ENCODE assay signal across 8 mouse cellular contexts in genomic region chrX:114473782-114474731, GRCm38 (mm10). TPM values are rescaled to one million over a fixed set of nuclear protein-coding genes. Genes with fewer than 3 reads are reported as not detected.
A peak's percentile ranks its signal among the peaks of the same experiment; 100 is the strongest.
DNase-seq lines count a peak whose midpoint lies in the region; ATAC-seq and TF ChIP-seq lines count a peak whose summit lies in the region.

TSS of gene Klhl4 (plus strand) at chrX:114474333.

- H3K27ac ChIP-seq in intestine, embryonic 16.5 days (ENCODE audit: low read length), result no peak within 1 kb of the TSS; the same call in 1 of the 2 replicates
- peak within 1 kb of the TSS; percentile 57 for H3K27ac ChIP-seq in midbrain, postnatal 0 days (ENCODE audit: low read depth, low read length)

- peak; percentile 7; the same call in 1 of the 2 replicates for ATAC-seq in granulocyte monocyte progenitor cell, adult 5-6 weeks (replicated peaks; ENCODE audit: poor library complexity, severe bottlenecking)
- peak; percentile 69 for ATAC-seq in intestine, embryonic 16.5 days
- peak; percentile 88 for ATAC-seq in midbrain, postnatal 0 days (ENCODE audit: low FRiP score)

- DNase-seq in 416B (ENCODE audit: low read depth), result peak; percentile 52
- DNase-seq in brain, adult 2 months (ENCODE audit: low read depth, low spot score), result peak; percentile 76
- peak; percentile 23 to 52 for DNase-seq in left cerebral cortex, postnatal 25 days (ENCODE audit: low spot score in 2 of 2)
- peak; percentile 48 for DNase-seq in midbrain, postnatal 0 days (ENCODE audit: low spot score)
- DNase-seq in gastrocnemius, postnatal 4 days (ENCODE audit: low spot score in 2 of 2), result no peak
- no peak for DNase-seq in urinary bladder, postnatal 4 days (ENCODE audit: low spot score in 2 of 2)

- H3K4me1 ChIP-seq in intestine, embryonic 16.5 days (ENCODE audit: control insufficient read depth, insufficient read depth, low read length), result no peaks in the 10 kb centered on the region
- no peaks in the 10 kb centered on the region for H3K4me1 ChIP-seq in midbrain, postnatal 0 days (ENCODE audit: insufficient read depth, low read length)

- no peak within 1 kb of the TSS for H3K9ac ChIP-seq in intestine, embryonic 16.5 days (ENCODE audit: low read depth, low read length)
- peak within 1 kb of the TSS; percentile 9; the same call in 1 of the 2 replicates for H3K9ac ChIP-seq in midbrain, postnatal 0 days (replicated peaks; ENCODE audit: low read length, poor library complexity, severe bottlenecking)

- TF ChIP-seq CTCF in midbrain, postnatal 0 days (IDR thresholded peaks at IDR 0.05), result no peak

- H3K4me2 ChIP-seq in intestine, embryonic 16.5 days (ENCODE audit: low read depth, low read length), result peak within 1 kb of the TSS; percentile 20; the same call in 1 of the 2 replicates
- H3K4me2 ChIP-seq in midbrain, postnatal 0 days (ENCODE audit: low read depth, low read length, poor library complexity, severe bottlenecking), result peak within 1 kb of the TSS; percentile 46

- H3K36me3 ChIP-seq in intestine, embryonic 16.5 days (ENCODE audit: control insufficient read depth, insufficient read depth, low read length), result no peaks in the 10 kb centered on the region
- no peaks in the 10 kb centered on the region for H3K36me3 ChIP-seq in midbrain, postnatal 0 days (ENCODE audit: insufficient read depth, low read length)

- no peaks in the 10 kb centered on the region for H3K27me3 ChIP-seq in intestine, embryonic 16.5 days (replicated peaks; ENCODE audit: control insufficient read depth, insufficient read depth, low read length)
- no peaks in the 10 kb centered on the region for H3K27me3 ChIP-seq in midbrain, postnatal 0 days (ENCODE audit: insufficient read depth, low read length)

- intact Hi-C loops in left cerebral cortex, postnatal 25 days (cut with DNase I), result no loop called here

- H3K4me3 ChIP-seq in intestine, embryonic 16.5 days (ENCODE audit: low read length), result peak within 1 kb of the TSS; percentile 22; the same call in 1 of the 2 replicates
- H3K4me3 ChIP-seq in midbrain, postnatal 0 days (ENCODE audit: low read depth, low read length), result peak within 1 kb of the TSS; percentile 36

- WGBS in intestine, embryonic 16.5 days, result 34% methylated on average over 14 of the region's 14 CpGs
- 35% methylated on average over 14 of the region's 14 CpGs for WGBS in midbrain, postnatal 0 days

- H3K9me3 ChIP-seq in intestine, embryonic 16.5 days (ENCODE audit: control insufficient read depth, low read length), result no peaks in the 10 kb centered on the region
- H3K9me3 ChIP-seq in midbrain, postnatal 0 days (ENCODE audit: low read length), result no peaks in the 10 kb centered on the region

RNA-seq across cellular contexts. Expression of gene Klhl4, which starts in this region (rescaled TPM):
- total RNA-seq in granulocyte monocyte progenitor cell, adult 5-6 weeks (2014; fragmentation: Nextera tagmentation), result not detected in 2 replicates
- 0.26 and 1.4 TPM in 2 replicates for total RNA-seq in granulocyte monocyte progenitor cell, adult 5-6 weeks (2017)
- polyA plus RNA-seq in intestine, embryonic 16.5 days (2015; fragmentation: Nextera tagmentation; extraction: Ambion mirVana), result 8.0 and 8.4 TPM in 2 replicates
- total RNA-seq in left cerebral cortex, postnatal 25 days (2021), result 1 to 10 TPM; 8.9 to 10.0 TPM
- 6.1 and 8.8 TPM in 2 replicates for total RNA-seq in midbrain, postnatal 0 days (2014; rRNA removed)
- 8.0 and 8.6 TPM in 2 replicates for polyA plus RNA-seq in midbrain, postnatal 0 days (2015; fragmentation: Nextera tagmentation; extraction: Ambion mirVana)
- total RNA-seq in gastrocnemius, postnatal 4 days (2021), result 1 to 10 TPM; 7.4 to 8.2 TPM

Comparison
In these comparisons a context has a peak if more than half of its experiments do, and no peak if none do; other contexts are left out.
1. DNase-seq: peak in 416B (single experiment), brain, adult 2 months (single experiment), left cerebral cortex, postnatal 25 days (2 of 2) and midbrain, postnatal 0 days (single experiment); none in gastrocnemius, postnatal 4 days (0 of 2) and urinary bladder, postnatal 4 days (0 of 2).
2. ATAC-seq: peak in every context shown above with its lines; median percentile 88 in midbrain, postnatal 0 days; 69 in intestine, embryonic 16.5 days; 7 in granulocyte monocyte progenitor cell, adult 5-6 weeks.